Mouse (Mus musculus) testis, adult 2 months (tissue): Measurements from ENCODE around the gene Samd13. TPM values are rescaled to one million over a fixed set of nuclear protein-coding genes. Genes with fewer than 3 reads are reported as not detected.

Experiments
- H3K27ac ChIP-seq: fragments of 200-500 bp; 2 replicates; pipeline ENCODE4 v1.5.1; 2012; ENCODE audit warnings: low read depth, low read length; ENCODE audit not compliant: control insufficient read depth, insufficient read depth
- H3K27me3 ChIP-seq: fragments of 200-500 bp; 2 replicates; pipeline ENCODE4 v1.6.1; 2012; ENCODE audit warnings: mild to moderate bottlenecking, low read length, moderate library complexity; ENCODE audit not compliant: control insufficient read depth, insufficient read depth
- H3K36me3 ChIP-seq: fragments of 200-500 bp; 2 replicates; pipeline ENCODE4 v1.6.1; 2012; ENCODE audit warnings: mild to moderate bottlenecking, low read length; ENCODE audit not compliant: control insufficient read depth, insufficient read depth
- H3K4me1 ChIP-seq: fragments of 200-500 bp; 2 replicates; pipeline ENCODE4 v1.6.1; 2012; ENCODE audit warnings: low read length; ENCODE audit not compliant: control insufficient read depth, insufficient read depth
- H3K4me3 ChIP-seq: fragments of 200-500 bp; 2 replicates; pipeline ENCODE4 v1.5.1; 2012; ENCODE audit warnings: low read depth, mild to moderate bottlenecking, low read length, moderate library complexity, mixed read lengths; ENCODE audit not compliant: control insufficient read depth
- CTCF ChIP-seq: fragments of 200-500 bp; IDR thresholded peaks from 2 replicates; pipeline ENCODE4 v1.5.1; 2012; ENCODE audit warnings: low read depth, mild to moderate bottlenecking, inconsistent platforms, low read length, moderate library complexity; ENCODE audit not compliant: control insufficient read depth, insufficient read depth, insufficient replicate concordance
- POLR2A ChIP-seq: fragments of 200-500 bp; IDR thresholded peaks from 2 replicates; pipeline ENCODE4 v1.6.1; 2012; ENCODE audit warnings: low read depth, mild to moderate bottlenecking, inconsistent platforms, low read length, moderate library complexity; ENCODE audit not compliant: control insufficient read depth
- polyA plus RNA-seq: library from polyadenylated mRNA; depleted of rRNA; stranded (reverse); fragments of >200 nt; gene quantifications from 2 replicates; pipeline ENCODE4 v1.2.3, GENCODE M21; 2012

Samd13 gene
- polyA plus RNA-seq, 1 experiment = not detected

DNA sequence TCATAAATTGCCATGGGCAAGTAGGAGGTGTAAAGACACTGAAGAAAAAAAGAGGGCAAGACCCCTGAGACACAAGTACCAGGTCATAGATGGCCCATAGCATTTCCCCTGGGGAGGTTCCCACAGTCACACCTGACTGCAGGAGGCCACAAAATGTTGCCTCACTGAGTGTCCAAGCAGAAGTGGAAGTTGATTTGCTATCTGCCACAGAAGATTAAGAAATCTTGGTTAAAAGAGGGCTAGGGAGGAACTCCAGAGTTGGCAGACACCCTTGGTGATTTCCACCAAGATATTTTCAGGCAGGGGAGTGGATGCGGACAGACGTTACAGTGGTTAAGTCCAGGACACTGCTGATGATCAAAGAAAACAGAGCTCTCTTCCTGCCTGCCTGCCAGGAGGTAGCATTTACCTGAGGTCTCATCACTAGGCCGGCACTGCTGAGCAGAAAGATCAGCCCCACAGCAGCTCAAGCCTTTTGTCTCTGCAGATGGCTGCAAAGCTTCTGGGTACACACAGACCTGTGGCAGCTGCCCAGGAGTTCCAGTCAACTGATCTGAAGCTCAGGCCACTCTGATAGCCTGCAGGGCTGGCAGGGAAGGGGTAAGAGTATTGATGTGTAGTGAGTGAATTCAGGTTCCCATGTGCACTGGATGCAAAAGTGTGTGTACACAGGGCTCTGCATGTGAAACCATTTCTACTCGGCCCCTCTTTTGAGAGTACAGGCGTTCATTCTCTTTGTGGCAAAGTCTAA is 68.7 kb downstream of the Samd13 start:
- Histone ChIP-seq H3K4me3 (no peak overlapping the region), H3K36me3 (no peaks in the 10 kb centered on the region), H3K27ac (no peak overlapping the region), H3K27me3 (no peaks in the 10 kb centered on the region), H3K4me1 (no peaks in the 10 kb centered on the region; the same call in 1 of the 2 replicates)
- TF ChIP-seq CTCF (no peak), POLR2A (no peak)

DNA sequence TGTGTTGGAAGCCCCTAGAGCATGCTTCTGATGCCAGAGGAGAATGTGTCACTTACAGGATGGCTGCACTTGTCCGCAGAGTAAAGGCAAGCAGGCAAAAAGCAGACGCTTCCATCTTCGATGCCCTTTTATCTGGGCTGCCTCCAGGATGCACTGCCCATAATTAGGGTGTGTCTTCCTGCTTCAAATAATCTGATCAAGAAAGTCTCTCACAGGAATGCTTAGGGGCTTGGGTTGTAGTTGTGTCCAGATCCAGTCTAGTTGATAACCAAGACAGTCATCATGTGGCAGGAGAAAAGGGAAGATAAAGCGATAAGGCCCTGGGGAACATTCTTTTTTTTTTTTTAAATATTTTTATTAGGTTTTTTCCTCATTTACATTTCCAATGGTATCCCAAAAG is 69.9 kb downstream of the Samd13 start, which contains the start of gene Dnase2b:
TSS of gene Dnase2b (minus strand) at position 101 of the 400 bp plus-strand sequence.
- H3K4me3 ChIP-seq = no peak within 1 kb of the TSS
- TF ChIP-seq POLR2A (no peak), CTCF (no peak)
- no peaks in the 10 kb centered on the region for H3K36me3 ChIP-seq
- no peak within 1 kb of the TSS for H3K27ac ChIP-seq
- no peaks in the 10 kb centered on the region for H3K4me1 ChIP-seq
- H3K27me3 ChIP-seq = no peaks in the 10 kb centered on the region

- Histone ChIP-seq H3K27me3 (no peaks in the 10 kb centered on the region), H3K4me1 (no peaks in the 10 kb centered on the region), H3K27ac (no peak overlapping the region), H3K4me3 (no peak overlapping the region), H3K36me3 (no peaks in the 10 kb centered on the region)
- TF ChIP-seq CTCF = no peak
- no peak for TF ChIP-seq POLR2A
These were observed 73.6 kb downstream of the Samd13 start for GRCm38 (mm10) chr3:146611821-146612220.

DNA sequence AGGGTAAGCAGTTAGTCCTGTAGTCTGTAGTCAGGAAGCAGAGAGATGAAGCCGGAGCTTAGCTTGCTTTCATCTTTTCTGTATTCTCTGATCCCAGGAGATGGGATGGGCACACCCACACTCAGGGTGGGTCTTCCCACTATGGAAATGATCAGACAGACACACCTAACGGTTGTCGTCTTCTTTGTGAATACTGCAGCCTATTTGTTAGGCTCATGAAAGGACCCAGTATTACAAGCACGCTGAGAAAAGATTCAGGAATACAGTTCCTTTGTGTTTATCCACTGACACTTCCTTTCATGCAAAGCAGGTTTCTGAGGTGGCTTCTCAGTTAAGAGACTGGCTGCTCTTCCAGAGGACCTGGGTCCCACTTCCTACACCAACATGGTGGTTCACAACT is 74.1 kb downstream of the Samd13 start:
- Histone ChIP-seq H3K36me3 (no peaks in the 10 kb centered on the region), H3K27ac (no peak overlapping the region), H3K4me3 (no peak overlapping the region), H3K27me3 (no peaks in the 10 kb centered on the region), H3K4me1 (no peaks in the 10 kb centered on the region)
- TF ChIP-seq CTCF (no peak), POLR2A (no peak)

- Histone ChIP-seq H3K4me1 (no peaks in the 10 kb centered on the region), H3K4me3 (no peak overlapping the region), H3K27me3 (no peaks in the 10 kb centered on the region), H3K36me3 (no peaks in the 10 kb centered on the region), H3K27ac (no peak overlapping the region)
- TF ChIP-seq POLR2A (no peak), CTCF (no peak)
These were observed 75.1 kb downstream of the Samd13 start for GRCm38 (mm10) chr3:146610322-146610721.

- no peaks in the 10 kb centered on the region for H3K4me1 ChIP-seq
- no peak overlapping the region for H3K4me3 ChIP-seq
- no peaks in the 10 kb centered on the region for H3K27me3 ChIP-seq
- no peak for TF ChIP-seq CTCF
- no peak for TF ChIP-seq POLR2A
- no peak overlapping the region for H3K27ac ChIP-seq
- no peaks in the 10 kb centered on the region for H3K36me3 ChIP-seq
These were observed 78.0 kb downstream of the Samd13 start for GRCm38 (mm10) chr3:146607368-146607767.

- TF ChIP-seq CTCF = no peak
- TF ChIP-seq POLR2A = no peak
- Histone ChIP-seq H3K36me3 (no peaks in the 10 kb centered on the region), H3K27ac (no peak overlapping the region), H3K27me3 (no peaks in the 10 kb centered on the region), H3K4me1 (no peaks in the 10 kb centered on the region), H3K4me3 (no peak overlapping the region)
These were observed 80.7 kb downstream of the Samd13 start for GRCm38 (mm10) chr3:146604647-146605046.

- H3K36me3 ChIP-seq = no peaks in the 10 kb centered on the region
- no peaks in the 10 kb centered on the region for H3K27me3 ChIP-seq
- H3K27ac ChIP-seq = no peak overlapping the region
- H3K4me3 ChIP-seq = no peak overlapping the region
- TF ChIP-seq POLR2A (no peak), CTCF (no peak)
- no peaks in the 10 kb centered on the region for H3K4me1 ChIP-seq
These were observed 82.9 kb downstream of the Samd13 start for GRCm38 (mm10) chr3:146602531-146602930.
